Mouse (Mus musculus) hindbrain, embryonic 15.5 days (tissue): Measurements from ENCODE around the gene Mroh2a. TPM values are rescaled to one million over a fixed set of nuclear protein-coding genes. Genes with fewer than 3 reads are reported as not detected.

Experiments used
- ATAC-seq: fragments of 200-750 bp; cut with Nextera tagmentation; 2 replicates; pipeline ENCODE4 v1.8.0; 2017; ENCODE audit warnings: low read depth, moderate number of reproducible peaks, moderate TSS enrichment; ENCODE audit not compliant: low FRiP score
- H3K27ac ChIP-seq: fragments of 300-500 bp; sonication (generic); replicated peaks from 2 replicates; pipeline ENCODE4 v1.5.1; 2015; ENCODE audit warnings: mild to moderate bottlenecking, inconsistent platforms
- H3K27me3 ChIP-seq: fragments of 300-500 bp; sonication (generic); 2 replicates; pipeline ENCODE4 v1.6.1; 2015; ENCODE audit warnings: control low read depth, inconsistent platforms
- H3K36me3 ChIP-seq: fragments of 300-500 bp; sonication (generic); 2 replicates; pipeline ENCODE4 v1.6.1; 2015; ENCODE audit warnings: control low read depth, inconsistent platforms
- H3K4me1 ChIP-seq: fragments of 300-500 bp; sonication (generic); replicated peaks from 2 replicates; pipeline ENCODE4 v1.6.1; 2015; ENCODE audit warnings: control low read depth, inconsistent platforms
- H3K4me2 ChIP-seq: fragments of 300-500 bp; sonication (generic); 2 replicates; pipeline ENCODE4 v1.6.1; 2015; ENCODE audit warnings: moderate library complexity, mild to moderate bottlenecking, inconsistent platforms
- H3K4me3 ChIP-seq: fragments of 300-500 bp; sonication (generic); 2 replicates; pipeline ENCODE4 v1.5.1; 2015; ENCODE audit warnings: mild to moderate bottlenecking, inconsistent platforms
- H3K9ac ChIP-seq: fragments of 300-500 bp; sonication (generic); 2 replicates; pipeline ENCODE4 v1.6.1; 2015; ENCODE audit warnings: inconsistent platforms
- H3K9me3 ChIP-seq: fragments of 300-500 bp; sonication (generic); 2 replicates; pipeline ENCODE4 v1.6.1; 2016; ENCODE audit warnings: control low read depth, inconsistent platforms
- WGBS: fragments of 180-500 bp; shearing (Covaris S2); methylation state at CpG from one replicate; pipeline ENCODE4 v1.1.7; 2015; 5-methylcytosine and 5-hydroxymethylcytosine counted together
- polyA plus RNA-seq: library from polyadenylated mRNA; unstranded; fragments of >200 nt; fragmentation: Nextera tagmentation; extraction: Ambion mirVana; gene quantifications from 2 replicates; pipeline ENCODE4 v1.2.1, GENCODE M21; 2015

The Mroh2a gene
- polyA plus RNA-seq, 1 experiment from 2014 or later: 0.57 TPM

DNA sequence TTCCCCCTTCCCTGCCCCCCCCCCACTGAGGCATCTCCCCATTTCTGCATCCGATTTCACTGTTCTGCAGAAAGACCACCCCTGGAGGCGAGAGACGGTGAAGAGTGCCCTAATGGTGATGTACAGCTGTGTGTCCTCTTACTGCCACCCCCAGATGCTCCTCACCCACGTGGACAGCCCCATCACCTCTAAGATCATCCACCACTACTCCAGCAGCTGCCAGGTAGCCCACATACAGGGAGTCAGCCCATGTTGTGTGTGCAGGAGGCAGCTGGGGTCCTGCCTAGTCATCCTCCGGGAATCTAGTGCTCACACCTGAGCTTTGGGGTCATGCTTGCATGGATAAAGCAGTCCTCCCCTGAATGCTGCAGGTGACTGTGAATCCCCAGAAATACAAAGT is 17.1 kb downstream of the Mroh2a start:
- H3K36me3 ChIP-seq: no peaks in the 10 kb centered on the region
- no peak for ATAC-seq
- no peak overlapping the region for H3K4me3 ChIP-seq
- no peaks in the 10 kb centered on the region for H3K4me1 ChIP-seq
- no peak overlapping the region for H3K27ac ChIP-seq
- no peak overlapping the region for H3K4me2 ChIP-seq
- no peak overlapping the region for H3K9ac ChIP-seq
- no peaks in the 10 kb centered on the region for H3K27me3 ChIP-seq
- whole genome bisulfite sequencing: 68% methylated on average over 5 of the region's 5 CpGs
- peaks cover 83% of the 10 kb centered on the region for H3K9me3 ChIP-seq

DNA sequence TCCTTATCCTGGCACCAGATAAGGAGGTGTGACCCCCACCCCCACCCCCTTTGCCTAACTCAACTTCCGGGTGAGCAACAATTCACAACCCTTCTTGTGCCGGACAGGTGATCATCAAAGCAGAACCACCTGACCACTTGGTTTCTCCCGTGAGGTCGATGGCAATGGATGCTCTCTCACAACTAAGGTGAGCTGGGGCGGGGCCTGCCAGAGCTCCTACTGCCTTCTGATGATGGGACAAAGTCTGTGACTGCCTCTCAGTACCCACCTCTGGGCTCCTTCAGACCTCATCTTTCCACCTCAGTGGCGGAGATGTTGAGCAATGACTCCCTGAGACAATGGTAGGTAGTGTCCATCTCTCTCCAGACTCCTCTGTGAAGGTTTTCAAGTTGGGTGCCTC is 19.1 kb downstream of the Mroh2a start:
- no peaks in the 10 kb centered on the region for H3K4me1 ChIP-seq
- H3K4me2 ChIP-seq: no peak overlapping the region
- whole genome bisulfite sequencing: 78% methylated on average over 6 of the region's 6 CpGs
- no peak overlapping the region for H3K4me3 ChIP-seq
- no peak overlapping the region for H3K27ac ChIP-seq
- no peaks in the 10 kb centered on the region for H3K27me3 ChIP-seq
- H3K9me3 ChIP-seq: peaks cover 83% of the 10 kb centered on the region
- ATAC-seq: no peak
- no peaks in the 10 kb centered on the region for H3K36me3 ChIP-seq
- H3K9ac ChIP-seq: no peak overlapping the region

DNA sequence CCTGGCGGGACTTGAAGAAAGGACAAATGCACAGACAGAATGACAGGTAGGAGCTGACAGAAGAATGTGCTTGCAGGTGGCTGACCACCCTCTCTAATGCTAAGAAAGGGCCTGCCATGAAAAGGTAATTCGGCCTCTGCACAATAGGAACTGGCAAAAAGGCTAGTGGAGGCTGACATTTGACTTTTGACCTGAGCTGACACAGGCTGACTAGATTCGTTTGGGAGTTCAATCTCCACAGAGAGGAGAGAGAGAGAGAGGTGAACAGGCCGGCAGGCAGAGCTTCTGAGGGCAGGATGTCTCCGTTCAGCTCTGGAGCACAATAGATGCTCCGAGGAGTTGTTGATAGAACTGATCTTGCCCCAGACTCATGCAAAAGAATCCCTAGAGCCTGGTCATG is 19.6 kb downstream of the Mroh2a start:
- Histone ChIP-seq H3K36me3 (no peaks in the 10 kb centered on the region), H3K9me3 (peaks cover 86% of the 10 kb centered on the region), H3K27ac (no peak overlapping the region), H3K27me3 (no peaks in the 10 kb centered on the region), H3K9ac (no peak overlapping the region), H3K4me2 (no peak overlapping the region), H3K4me3 (no peak overlapping the region), H3K4me1 (no peaks in the 10 kb centered on the region)
- WGBS: 45% methylated on average over 6 of the region's 6 CpGs
- no peak for ATAC-seq

DNA sequence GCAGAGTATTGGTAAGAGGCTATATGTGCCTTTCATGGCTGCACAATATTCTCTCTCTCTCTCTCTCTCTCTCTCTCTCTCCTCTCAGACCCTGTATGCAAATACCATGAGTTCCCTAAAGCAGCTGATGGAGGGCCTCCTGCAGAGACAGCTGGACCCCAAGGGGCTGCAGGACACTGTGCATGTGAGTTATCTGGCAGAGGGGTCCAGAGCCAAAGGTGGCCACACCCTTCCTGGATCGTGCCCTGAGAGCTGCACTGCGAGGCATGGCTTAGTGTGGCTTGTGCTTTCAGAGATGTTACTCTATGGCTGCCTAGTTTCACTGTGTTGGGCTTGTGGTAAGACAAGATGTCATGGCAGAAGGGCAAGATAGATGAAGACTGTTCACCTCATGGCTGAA is 20.9 kb downstream of the Mroh2a start:
- no peak overlapping the region for H3K4me3 ChIP-seq
- peaks cover 80% of the 10 kb centered on the region for H3K9me3 ChIP-seq
- no peak overlapping the region for H3K27ac ChIP-seq
- no peaks in the 10 kb centered on the region for H3K36me3 ChIP-seq
- 55% methylated on average over 2 of the region's 2 CpGs for WGBS
- H3K4me1 ChIP-seq: no peaks in the 10 kb centered on the region
- ATAC-seq: no peak
- H3K27me3 ChIP-seq: no peaks in the 10 kb centered on the region
- no peak overlapping the region for H3K4me2 ChIP-seq
- H3K9ac ChIP-seq: no peak overlapping the region

DNA sequence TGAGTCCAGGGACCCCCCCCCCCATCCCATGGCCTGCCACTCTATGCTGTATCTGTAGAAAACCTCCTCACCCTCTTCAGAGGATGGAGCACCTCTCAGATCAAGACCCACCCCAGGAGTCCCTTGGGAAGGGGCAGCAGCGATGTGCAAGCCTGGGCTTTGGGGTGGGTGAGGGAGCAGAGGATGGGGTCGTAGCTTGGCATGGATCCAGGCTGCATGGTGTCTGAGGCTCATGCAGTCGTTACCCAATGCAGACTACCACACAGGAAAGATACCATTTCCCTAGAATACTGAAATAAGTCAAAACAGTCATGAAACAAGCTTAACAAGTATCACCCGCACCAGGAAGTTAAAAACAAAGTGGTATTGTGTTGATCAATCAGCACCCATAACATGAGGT is 21.9 kb downstream of the Mroh2a start:
- peaks cover 78% of the 10 kb centered on the region for H3K9me3 ChIP-seq
- no peak for ATAC-seq
- H3K27ac ChIP-seq: no peak overlapping the region
- no peak overlapping the region for H3K4me3 ChIP-seq
- H3K4me1 ChIP-seq: no peaks in the 10 kb centered on the region
- WGBS: 73% methylated on average over 4 of the region's 4 CpGs
- H3K4me2 ChIP-seq: no peak overlapping the region
- H3K36me3 ChIP-seq: no peaks in the 10 kb centered on the region
- H3K27me3 ChIP-seq: no peaks in the 10 kb centered on the region
- no peak overlapping the region for H3K9ac ChIP-seq

DNA sequence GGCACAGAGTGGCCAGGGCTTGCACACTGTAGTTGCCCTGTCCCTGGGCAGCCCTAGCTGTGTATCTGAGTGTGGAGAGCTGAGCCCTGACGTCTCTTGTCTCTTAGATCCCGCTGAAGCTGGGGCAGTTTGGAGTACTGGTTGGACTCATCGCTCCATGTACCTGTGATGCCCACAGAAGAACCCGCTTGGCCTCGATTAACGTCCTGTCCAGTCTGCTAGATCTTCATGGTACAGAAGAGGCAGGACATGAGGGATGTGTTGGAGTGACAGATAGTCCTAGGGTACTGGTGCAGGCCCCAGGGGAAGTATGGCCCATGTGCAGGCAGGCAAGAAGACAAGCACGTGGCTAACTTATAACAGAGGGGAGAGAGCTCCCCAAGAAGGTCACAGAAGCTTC is 22.8 kb downstream of the Mroh2a start:
- no peak for ATAC-seq
- 81% methylated on average over 7 of the region's 7 CpGs for WGBS
- H3K4me1 ChIP-seq: no peaks in the 10 kb centered on the region

DNA sequence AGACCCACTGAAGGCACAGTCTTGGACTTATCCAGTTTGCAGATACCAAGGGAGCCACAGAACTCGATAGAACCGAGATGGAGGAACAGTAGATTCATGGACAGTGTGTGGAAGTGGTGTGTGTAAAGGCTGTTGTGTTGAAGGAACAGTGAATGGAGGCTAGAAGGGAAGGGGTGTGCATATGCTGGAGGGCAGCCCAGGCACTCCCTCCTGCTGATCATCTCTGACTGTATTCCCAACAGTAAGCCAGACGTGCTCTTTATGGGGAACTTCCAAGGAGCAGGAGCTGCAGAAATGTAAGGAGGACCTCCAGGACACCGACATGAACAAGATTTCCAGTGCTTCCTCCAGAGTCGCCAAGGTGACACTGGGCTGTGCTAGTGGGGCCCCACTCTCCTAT is 23.2 kb downstream of the Mroh2a start:
- H3K4me2 ChIP-seq: no peak overlapping the region
- WGBS: 84% methylated on average over 5 of the region's 5 CpGs
- no peaks in the 10 kb centered on the region for H3K36me3 ChIP-seq
- no peak overlapping the region for H3K9ac ChIP-seq
- H3K27ac ChIP-seq: no peak overlapping the region
- no peaks in the 10 kb centered on the region for H3K4me1 ChIP-seq
- H3K9me3 ChIP-seq: peaks cover 78% of the 10 kb centered on the region
- no peak for ATAC-seq
- no peak overlapping the region for H3K4me3 ChIP-seq
- H3K27me3 ChIP-seq: no peaks in the 10 kb centered on the region

More for the DNA sequence above, 22.8 kb downstream of the Mroh2a start:
- Histone ChIP-seq H3K36me3 (no peaks in the 10 kb centered on the region), H3K27ac (no peak overlapping the region), H3K9ac (no peak overlapping the region), H3K27me3 (no peaks in the 10 kb centered on the region), H3K4me3 (no peak overlapping the region), H3K4me2 (no peak overlapping the region), H3K9me3 (peaks cover 78% of the 10 kb centered on the region)

DNA sequence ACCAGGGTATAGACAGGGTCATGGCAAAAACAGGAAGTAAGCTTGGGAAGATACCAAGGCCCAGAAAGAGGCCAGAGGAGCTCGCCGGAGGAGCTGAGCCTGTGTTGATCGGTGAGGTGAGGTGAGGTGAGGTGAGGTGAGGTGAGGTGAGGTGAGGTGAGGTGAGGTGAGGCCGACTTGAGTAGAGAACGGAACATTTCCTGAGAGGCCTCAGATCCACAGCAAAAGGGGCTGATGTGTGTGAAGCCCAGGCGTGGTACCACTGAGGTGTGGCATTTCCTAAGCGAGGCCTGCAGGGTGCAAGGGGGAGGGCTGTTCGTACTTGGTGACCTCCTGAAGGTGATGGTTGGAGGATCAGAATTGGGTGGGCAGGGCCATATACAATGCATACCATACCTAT is 26.3 kb downstream of the Mroh2a start:
- no peak for ATAC-seq
- 77% methylated on average over 8 of the region's 8 CpGs for WGBS
- H3K27ac ChIP-seq: no peak overlapping the region

DNA sequence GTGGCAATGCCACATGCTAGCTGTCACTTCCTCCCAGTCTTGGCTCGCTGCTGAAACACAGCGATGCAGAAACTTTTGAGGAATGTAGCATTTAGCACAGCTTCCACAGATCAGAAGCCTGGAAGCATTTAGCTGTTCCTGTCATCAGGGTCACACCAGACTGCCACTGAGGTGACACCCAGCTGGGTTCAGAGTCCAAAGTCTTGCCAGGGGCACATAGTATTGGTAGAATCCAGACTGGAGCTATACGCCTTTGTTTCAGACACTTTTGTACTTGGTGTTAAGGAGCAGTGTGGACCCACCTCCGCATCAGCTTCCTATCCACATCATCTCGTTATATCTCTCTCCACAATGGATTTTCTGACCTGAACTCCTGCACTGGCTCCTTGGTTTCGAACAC is 26.8 kb downstream of the Mroh2a start:
- ATAC-seq: no peak
- no peak overlapping the region for H3K4me2 ChIP-seq
- H3K27me3 ChIP-seq: no peaks in the 10 kb centered on the region
- H3K9ac ChIP-seq: no peak overlapping the region
- H3K9me3 ChIP-seq: peaks cover 68% of the 10 kb centered on the region
- no peaks in the 10 kb centered on the region for H3K4me1 ChIP-seq
- H3K4me3 ChIP-seq: no peak overlapping the region
- WGBS: 77% methylated on average over 6 of the region's 6 CpGs
- H3K36me3 ChIP-seq: no peaks in the 10 kb centered on the region
- no peak overlapping the region for H3K27ac ChIP-seq

More for the DNA sequence above, 26.3 kb downstream of the Mroh2a start:
- Histone ChIP-seq H3K9me3 (peaks cover 72% of the 10 kb centered on the region), H3K4me2 (no peak overlapping the region), H3K36me3 (no peaks in the 10 kb centered on the region), H3K4me1 (no peaks in the 10 kb centered on the region), H3K9ac (no peak overlapping the region), H3K27me3 (no peaks in the 10 kb centered on the region), H3K4me3 (no peak overlapping the region)

DNA sequence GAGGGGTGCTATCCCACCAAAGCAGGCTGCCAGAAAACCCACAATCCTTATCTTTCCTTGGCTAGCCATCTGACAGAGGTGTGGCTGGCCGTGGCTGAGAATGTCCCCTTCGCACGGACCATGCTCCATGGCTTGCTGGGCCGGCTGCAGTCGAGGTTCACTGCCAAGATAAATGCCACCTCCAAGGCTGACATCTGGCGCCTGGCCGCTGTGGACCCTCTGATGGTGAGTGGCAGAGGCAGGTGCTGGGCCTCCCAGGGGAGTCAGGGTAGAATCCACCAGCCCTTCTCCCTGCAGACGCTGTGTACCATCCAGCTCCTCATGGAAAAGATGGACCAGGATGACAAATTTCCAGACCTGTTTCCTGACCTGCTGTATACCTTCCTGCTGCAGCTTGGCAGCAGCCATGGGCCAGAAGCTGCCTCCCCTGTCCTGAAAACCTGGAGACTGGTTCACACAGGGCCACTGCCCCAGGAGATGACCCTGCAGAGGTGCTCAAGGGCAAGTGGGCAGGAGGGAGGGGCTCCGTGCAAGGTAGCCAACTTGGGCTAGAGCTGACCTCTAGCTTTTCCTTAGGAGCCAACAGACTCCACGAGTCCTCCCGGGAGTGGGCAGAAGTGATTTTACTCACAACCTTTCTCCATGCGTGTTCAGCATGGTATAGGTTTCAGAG is 28.1 kb downstream of the Mroh2a start:
- Histone ChIP-seq H3K36me3 (no peaks in the 10 kb centered on the region), H3K4me3 (no peak overlapping the region), H3K9ac (no peak overlapping the region), H3K4me2 (no peak overlapping the region), H3K27ac (no peak overlapping the region), H3K27me3 (no peaks in the 10 kb centered on the region), H3K9me3 (peaks cover 54% of the 10 kb centered on the region), H3K4me1 (no peaks in the 10 kb centered on the region)
- WGBS: 88% methylated on average over 12 of the region's 12 CpGs
- no peak for ATAC-seq

DNA sequence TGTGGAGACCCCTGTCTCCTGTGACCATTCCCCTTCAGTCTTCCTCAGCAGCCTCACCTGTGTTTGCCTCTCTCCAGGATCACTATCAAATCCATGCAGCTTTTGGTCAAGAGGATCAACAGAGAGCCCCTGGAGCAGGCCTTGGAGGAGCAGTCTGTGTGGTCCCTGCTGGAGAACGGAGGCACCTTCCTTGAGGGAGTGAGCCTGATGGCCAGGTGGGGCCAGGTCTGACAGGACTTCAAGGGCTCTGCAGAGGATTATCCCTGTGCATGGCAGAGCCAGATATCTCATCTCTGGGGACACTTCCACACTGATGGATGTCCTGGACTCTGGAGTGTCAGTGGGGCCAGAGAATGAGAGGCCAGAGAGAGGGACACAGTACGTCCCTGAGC is 28.7 kb downstream of the Mroh2a start:
- H3K36me3 ChIP-seq: no peaks in the 10 kb centered on the region
- no peaks in the 10 kb centered on the region for H3K4me1 ChIP-seq
- WGBS: 61% methylated on average over 2 of the region's 2 CpGs
- H3K27me3 ChIP-seq: no peaks in the 10 kb centered on the region
- H3K27ac ChIP-seq: no peak overlapping the region
- H3K4me2 ChIP-seq: no peak overlapping the region
- ATAC-seq: no peak
- peaks cover 48% of the 10 kb centered on the region for H3K9me3 ChIP-seq
- no peak overlapping the region for H3K4me3 ChIP-seq
- H3K9ac ChIP-seq: no peak overlapping the region

DNA sequence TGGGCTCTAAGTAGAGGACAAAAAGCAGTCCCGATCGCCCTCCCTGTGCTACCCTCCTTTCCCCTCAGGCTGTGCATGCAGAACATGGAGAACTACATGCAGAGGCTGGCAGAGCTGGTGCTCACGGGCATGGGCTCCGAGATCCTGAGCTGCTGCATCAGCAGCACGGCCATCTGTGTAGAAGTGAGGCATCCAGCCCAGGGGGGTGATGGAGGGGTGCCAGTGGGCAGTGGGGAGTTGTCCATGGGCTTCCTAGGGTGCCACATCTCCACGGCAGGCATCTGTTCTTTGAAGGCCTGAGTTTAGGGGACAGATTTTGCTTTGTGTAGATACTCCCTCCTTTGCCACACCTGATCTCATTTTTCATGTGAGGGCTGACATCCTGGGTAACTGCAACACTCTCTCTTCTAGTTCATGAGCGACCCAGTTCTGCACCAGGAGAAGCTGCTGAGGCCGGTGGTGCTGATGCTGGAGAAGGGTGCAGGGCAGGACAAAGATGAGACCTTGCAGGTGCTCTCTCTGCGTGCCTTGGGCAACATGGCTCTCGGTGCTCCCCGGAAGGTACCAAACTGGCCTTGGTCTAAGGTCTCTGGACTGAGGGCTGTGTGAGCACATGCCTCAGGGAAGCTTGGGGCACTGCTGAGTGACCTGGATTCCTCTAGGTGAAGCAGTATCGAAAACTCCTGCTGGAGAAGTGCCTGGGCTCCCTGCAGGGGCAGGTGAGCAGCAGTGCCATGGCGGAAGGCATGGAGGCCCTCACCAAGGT is 29.4 kb downstream of the Mroh2a start:
- peaks cover 41% of the 10 kb centered on the region for H3K9me3 ChIP-seq
- no peak overlapping the region for H3K27ac ChIP-seq
- no peaks in the 10 kb centered on the region for H3K4me1 ChIP-seq
- H3K4me2 ChIP-seq: no peak overlapping the region
- no peak overlapping the region for H3K9ac ChIP-seq
- H3K27me3 ChIP-seq: no peaks in the 10 kb centered on the region
- peaks cover 5% of the 10 kb centered on the region; the same call in 1 of the 2 replicates for H3K36me3 ChIP-seq
- H3K4me3 ChIP-seq: no peak overlapping the region
- WGBS: 79% methylated on average over 13 of the region's 13 CpGs
- ATAC-seq: no peak
